Mouse (Mus musculus) adrenal gland, adult 18-20 months (tissue): ENCODE results near the gene Palm. TPM values are rescaled to one million over a fixed set of nuclear protein-coding genes. Genes with fewer than 3 reads are reported as not detected.

Experiments
- microRNA-seq, 2 experiments: library from miRNA; unstranded; fragments of <30 nt; microRNA quantifications; one replicate each; pipeline ENCODE4 v1.2.0; 2021; ENCODE audit warnings: borderline number of aligned reads in 2 of 2
- total RNA-seq, 2 experiments: library from RNA; stranded (reverse); gene quantifications; 1 replicate in 1 of 2; 2 replicates in 1 of 2; pipeline ENCODE4 v1.2.3; 2021

The Palm gene
- total RNA-seq, 2 experiments from 2014 or later, result 59.4 to 62.2 TPM

Small RNA genes lying within 50 kb of the gene (microRNA-seq; reads per million reads assigned to microRNA genes)
- gene Mir6910, result 0 reads per million in 2 experiments

Other genes starting within 250 kb of the Palm start
- gene Mier2, start 238.4 kb upstream of the Palm start, total RNA-seq, result 10 to 100 TPM; 32.5 to 34.2 TPM
- not detected for gene Theg, start 206.2 kb upstream of the Palm start, total RNA-seq
- under 1 TPM; 0.07 to 0.13 TPM for gene C2cd4c, start 179.5 kb upstream of the Palm start, total RNA-seq
- gene Shc2, start 155.7 kb upstream of the Palm start, total RNA-seq, result 1 to 10 TPM; 3.3 to 5.9 TPM
- not detected for gene Odf3l2, start 147.8 kb upstream of the Palm start, total RNA-seq
- not detected for gene Madcam1, start 129.0 kb upstream of the Palm start, total RNA-seq
- 10 to 100 TPM; 29.6 to 34.4 TPM for gene Tpgs1, start 124.2 kb upstream of the Palm start, total RNA-seq
- gene Cdc34, start 111.4 kb upstream of the Palm start, total RNA-seq, result 100 to 1,000 TPM in 1 of 2 experiments, 10 to 100 TPM in 1; 87.6 to 120 TPM
- gene Gzmm, start 104.6 kb upstream of the Palm start, total RNA-seq, result 1 to 10 TPM; 1.2 to 1.3 TPM
- gene Bsg, start 89.1 kb upstream of the Palm start, total RNA-seq, result 100 to 1,000 TPM; 618 to 637 TPM
- gene Hcn2, start 76.9 kb upstream of the Palm start, total RNA-seq, result 1 to 10 TPM; 6.1 to 9.4 TPM
- 10 to 100 TPM; 53.0 to 59.0 TPM for gene Polrmt, start 47.0 kb upstream of the Palm start, total RNA-seq
- gene Fgf22, start 38.5 kb upstream of the Palm start, total RNA-seq, result under 1 TPM in 1 of 2 experiments, not detected in 1; 0.13 TPM
- gene Rnf126, start 26.6 kb upstream of the Palm start, total RNA-seq, result 10 to 100 TPM; 47.4 to 51.1 TPM
- gene Fstl3, start 16.3 kb upstream of the Palm start, total RNA-seq, result 10 to 100 TPM; 11.0 to 28.5 TPM
- gene Prss57, start 2.6 kb upstream of the Palm start, total RNA-seq, result not detected
- gene Misp, start 27.4 kb downstream of the Palm start, total RNA-seq, result under 1 TPM; 0.60 to 0.74 TPM
- gene Ptbp1, start 60.9 kb downstream of the Palm start, total RNA-seq, result 100 to 1,000 TPM; 301 to 357 TPM
- gene Prtn3, start 80.9 kb downstream of the Palm start, total RNA-seq, result 1 to 10 TPM in 1 of 2 experiments, not detected in 1; 1.1 TPM
- gene Plppr3, start 81.1 kb downstream of the Palm start, total RNA-seq, result 1 to 10 TPM; 1.4 to 2.8 TPM
- not detected for gene Elane, start 92.7 kb downstream of the Palm start, total RNA-seq
- gene Cfd, start 97.3 kb downstream of the Palm start, total RNA-seq, result 1,000 to 10,000 TPM; 1,757 to 2,495 TPM
- 10 to 100 TPM; 32.7 to 40.7 TPM for gene Med16, start 115.4 kb downstream of the Palm start, total RNA-seq
- gene Gm26602, start 117.3 kb downstream of the Palm start, total RNA-seq, result not detected
- 1 to 10 TPM; 1.0 to 2.2 TPM for gene Kiss1r, start 123.4 kb downstream of the Palm start, total RNA-seq
- 100 to 1,000 TPM in 1 of 2 experiments, 10 to 100 TPM in 1; 92.0 to 107 TPM for gene R3hdm4, start 127.6 kb downstream of the Palm start, total RNA-seq
- 1 to 10 TPM; 3.6 to 4.3 TPM for gene Arid3a, start 133.5 kb downstream of the Palm start, total RNA-seq
- 10 to 100 TPM; 37.2 to 40.1 TPM for gene Wdr18, start 166.6 kb downstream of the Palm start, total RNA-seq
- gene Grin3b, start 177.1 kb downstream of the Palm start, total RNA-seq, result under 1 TPM in 1 of 2 experiments, not detected in 1; 0.19 TPM
- 100 to 1,000 TPM; 140 to 144 TPM for gene Tmem259, start 190.8 kb downstream of the Palm start, total RNA-seq
- gene Cnn2, start 195.0 kb downstream of the Palm start, total RNA-seq, result 10 to 100 TPM; 28.5 to 49.0 TPM
- 10 to 100 TPM; 20.6 to 22.3 TPM for gene Abca7, start 202.9 kb downstream of the Palm start, total RNA-seq
- 1 to 10 TPM; 5.5 to 7.3 TPM for gene Arhgap45, start 223.1 kb downstream of the Palm start, total RNA-seq
- 10 to 100 TPM; 86.3 to 94.3 TPM for gene Polr2e, start 246.2 kb downstream of the Palm start, total RNA-seq